Mouse (Mus musculus) cerebellum, postnatal 14 days (tissue): ENCODE results near the gene Herpud1.

Source experiments
- DNase-seq, 2 experiments: peaks; one replicate each; pipeline ENCODE4 v3.0.0; 2021; ENCODE audit warnings: mixed read lengths in 2 of 2

The Herpud1 gene

DNA sequence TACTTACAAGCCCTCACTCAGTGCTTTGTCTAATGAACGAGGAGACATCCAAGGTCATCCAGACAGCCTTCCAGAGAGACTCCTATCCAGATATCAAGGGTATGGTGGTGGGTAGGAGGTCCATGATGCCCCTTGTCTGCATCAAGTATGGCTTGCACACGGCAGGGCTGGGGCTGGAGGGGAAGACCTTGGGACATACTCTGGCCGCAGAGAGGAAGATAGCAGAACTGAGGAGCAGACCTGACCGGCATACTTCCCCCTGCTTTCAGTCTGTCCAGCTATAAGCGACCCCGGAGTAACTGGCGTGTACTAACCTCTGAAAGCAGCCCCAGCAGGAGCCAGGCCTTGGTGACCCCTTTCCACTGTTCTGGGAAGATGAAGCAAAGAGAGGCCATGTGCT lies 23.3 kb downstream of the Herpud1 start:
- no peak for DNase-seq

DNA sequence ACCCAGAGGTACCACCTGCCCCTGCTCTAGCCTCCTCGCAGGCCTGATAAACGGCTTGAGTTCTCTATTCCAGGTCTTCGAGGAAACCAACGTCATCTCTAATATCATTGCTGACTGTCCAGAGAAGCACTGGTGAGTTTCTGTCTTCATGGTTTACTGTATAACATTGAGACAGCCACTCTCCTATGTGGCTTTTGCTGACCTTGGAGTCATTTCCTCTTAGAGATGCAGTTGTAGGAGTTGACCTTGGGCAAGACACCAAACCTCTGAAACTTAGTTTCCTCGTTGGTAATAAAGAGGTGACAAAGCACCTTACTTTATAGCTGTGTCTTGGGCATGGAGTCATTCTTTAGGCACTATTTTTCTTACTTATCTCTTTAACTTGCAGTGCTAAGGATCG lies 26.3 kb downstream of the Herpud1 start:
- DNase-seq = no peak

DNA sequence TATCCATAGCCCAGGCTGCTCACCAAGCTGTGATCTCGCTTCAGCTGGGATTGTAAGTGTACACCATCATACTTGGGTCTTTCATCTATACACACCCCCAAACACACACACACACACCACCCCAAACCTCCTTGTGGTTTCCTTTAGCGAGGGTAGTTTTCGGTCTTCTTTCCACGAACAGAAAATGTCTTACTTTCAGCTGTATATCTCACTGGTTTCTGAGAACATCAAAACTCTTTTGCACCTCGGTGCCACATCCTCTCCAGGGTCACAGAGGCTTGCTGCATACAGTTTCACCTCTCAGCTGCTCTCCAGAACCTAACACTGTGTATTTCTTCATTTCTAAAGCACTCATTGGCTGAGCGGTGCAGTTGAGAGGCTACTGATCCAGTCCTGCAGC lies 27.3 kb downstream of the Herpud1 start:
- DNase-seq = no peak

DNA sequence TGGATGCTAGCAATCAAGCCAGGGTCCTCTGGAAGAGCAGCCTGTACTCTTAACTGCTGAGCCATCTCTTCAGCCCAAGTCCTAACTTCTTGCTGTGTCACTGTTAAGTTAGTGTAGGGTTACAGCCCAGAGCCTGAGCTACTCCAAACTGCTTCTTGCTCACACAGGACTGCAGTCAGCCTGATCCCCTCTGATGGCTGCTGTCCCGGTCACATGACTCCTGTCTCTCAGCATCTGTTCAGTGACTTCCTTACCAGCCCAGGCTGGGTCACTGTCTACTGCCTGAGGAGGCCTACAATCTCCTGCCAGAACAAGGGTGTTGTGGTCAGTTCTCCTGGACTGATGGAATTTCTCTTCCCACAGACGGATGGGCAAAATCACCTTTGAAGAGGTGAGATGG lies 29.0 kb downstream of the Herpud1 start:
- no peak for DNase-seq

DNA sequence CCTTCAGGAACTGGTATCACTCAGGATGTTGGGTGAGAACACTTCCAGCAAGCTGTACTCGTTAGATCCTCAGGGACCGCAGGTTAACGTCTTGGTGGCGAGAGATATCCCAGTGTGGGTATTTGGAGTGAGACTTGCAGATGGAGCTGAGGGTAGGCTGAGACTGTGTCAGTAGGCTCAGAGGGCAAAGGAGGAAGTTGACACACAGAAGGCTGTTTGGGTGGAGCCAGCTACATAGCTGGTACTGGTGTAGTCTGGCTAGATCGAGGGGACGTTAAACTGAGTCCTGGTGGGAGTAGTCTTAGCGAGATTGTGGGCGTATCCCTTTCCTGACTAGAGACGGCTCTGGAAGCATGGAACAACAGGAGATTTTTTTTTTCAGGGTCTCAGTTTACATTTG lies 31.8 kb downstream of the Herpud1 start:
- DNase-seq = no peak

DNA sequence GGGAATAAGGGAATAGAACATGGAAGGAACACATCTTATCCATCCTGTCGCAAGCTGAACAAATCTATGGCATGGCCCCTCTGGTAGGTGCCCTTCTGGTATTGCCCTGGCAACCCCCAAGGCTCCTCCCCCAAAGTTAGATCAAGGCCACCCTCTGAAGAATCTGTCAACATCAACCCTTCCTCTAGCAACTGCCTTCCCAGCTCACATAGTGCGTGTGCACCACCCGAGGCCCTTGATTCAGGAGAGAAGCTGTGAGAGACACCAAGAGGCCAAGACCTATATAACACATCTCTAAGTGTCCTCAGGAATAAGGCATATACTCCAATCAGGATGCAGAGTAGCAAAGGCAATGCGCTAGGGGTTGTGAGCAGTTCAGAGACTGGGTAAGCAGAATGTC lies 36.0 kb downstream of the Herpud1 start:
- no peak for DNase-seq

DNA sequence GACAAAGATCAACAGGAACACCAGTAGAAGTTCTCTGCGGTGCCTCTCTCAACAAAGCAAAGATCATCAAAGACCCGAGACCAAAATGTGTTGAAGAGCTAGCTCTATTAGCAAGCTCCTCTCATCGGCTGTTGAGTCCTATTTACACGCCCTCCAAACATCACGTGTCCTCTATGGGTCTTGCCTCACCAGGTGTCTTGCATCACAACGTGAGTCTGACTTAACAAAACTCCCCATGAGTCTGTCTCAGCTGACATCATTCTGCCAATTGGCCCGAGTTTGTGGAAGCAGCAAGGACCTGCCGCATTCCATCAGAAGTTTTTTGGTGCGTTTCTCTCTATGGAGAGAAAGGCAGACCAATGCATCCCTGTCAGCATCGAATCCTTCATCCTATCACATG lies 41.7 kb downstream of the Herpud1 start:
- no peak for DNase-seq

DNA sequence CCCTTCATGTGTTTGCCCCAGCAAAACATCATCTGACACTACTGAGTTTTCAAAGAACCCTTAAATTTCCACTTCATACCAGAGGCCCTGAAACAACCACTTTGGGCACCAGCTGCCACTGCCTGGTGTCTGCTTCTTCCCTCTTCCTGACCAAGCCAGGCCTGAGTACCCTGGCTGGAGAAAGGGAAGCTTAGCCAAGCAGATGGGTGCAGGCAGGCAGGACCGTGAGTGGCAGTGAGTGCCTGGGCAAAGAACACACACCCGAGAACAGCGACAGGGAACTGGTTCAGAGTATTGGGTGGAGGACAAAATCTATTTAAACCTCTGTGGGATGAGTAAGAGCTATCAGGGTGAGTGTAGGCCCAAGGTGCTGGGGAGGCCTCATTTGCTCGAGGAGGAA lies 42.2 kb downstream of the Herpud1 start:
- no peak for DNase-seq

DNA sequence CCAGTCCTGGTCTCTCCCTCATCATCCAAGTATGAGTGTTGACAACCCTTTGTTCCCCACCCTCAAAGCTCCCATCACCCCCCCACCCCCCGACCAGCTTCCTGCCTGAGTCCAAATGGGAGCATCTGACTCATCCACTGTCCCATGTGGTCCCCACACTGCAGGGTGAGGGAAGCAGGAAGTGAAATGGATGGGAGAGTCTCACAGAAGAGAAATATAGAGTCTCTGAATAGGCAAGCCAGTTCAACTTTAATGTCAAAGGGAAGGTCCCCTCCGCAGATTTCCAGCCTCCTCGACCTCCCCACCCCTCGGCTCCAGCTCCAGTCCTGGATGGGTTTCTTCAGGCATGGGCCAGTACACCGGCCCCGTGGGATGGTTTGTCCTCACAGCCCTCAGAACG lies 43.1 kb downstream of the Herpud1 start:
- no peak for DNase-seq

DNA sequence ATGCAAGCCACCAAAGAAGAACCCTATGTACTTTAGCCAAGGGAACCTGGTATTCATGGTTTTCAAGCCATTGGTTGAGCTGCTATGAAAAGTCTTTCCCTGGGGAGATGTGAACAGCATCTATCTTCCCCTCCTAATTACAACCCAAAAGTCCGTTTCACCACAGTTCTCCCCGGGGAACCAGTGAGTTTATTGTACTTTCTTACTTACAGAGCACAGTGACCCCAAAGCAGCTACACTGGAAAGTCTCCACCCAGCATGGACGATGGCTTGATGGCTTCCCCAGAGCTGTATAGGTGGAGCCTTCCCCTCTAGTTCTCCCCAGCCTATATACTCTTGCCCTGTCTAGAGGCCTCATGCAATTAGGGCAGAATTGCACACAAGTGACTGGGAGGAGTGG lies 46.0 kb downstream of the Herpud1 start:
- no peak for DNase-seq

DNA sequence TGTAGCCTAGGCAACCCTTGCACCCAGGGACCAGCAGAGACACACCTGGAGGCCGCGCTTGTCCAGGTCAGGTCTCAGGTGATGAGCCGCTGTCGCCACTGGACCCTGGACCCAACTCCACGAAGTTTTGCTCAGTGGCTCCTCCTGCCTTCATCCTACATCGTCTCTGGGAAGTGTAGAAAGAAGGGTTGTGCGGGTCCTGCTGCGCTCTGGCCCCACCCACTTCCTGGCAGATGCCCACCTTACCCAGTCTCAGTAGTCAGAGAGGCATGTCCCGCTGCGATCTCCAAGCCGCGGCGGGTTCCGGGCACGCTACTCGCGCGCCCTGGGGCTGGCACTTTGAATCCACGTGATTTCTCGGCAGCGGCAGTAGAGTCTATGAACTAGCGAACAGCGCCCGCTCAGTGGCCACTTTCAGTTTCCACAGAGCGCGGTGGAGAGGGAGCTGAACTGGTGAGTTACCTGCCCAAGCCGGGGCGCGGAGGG lies 47.8 kb downstream of the Herpud1 start, which contains the start of gene Nlrc5:
Gene Nlrc5 (plus strand): TSS at position 376 of the 486 bp plus-strand sequence.
- DNase-seq = peak; percentile 50 to 53

DNA sequence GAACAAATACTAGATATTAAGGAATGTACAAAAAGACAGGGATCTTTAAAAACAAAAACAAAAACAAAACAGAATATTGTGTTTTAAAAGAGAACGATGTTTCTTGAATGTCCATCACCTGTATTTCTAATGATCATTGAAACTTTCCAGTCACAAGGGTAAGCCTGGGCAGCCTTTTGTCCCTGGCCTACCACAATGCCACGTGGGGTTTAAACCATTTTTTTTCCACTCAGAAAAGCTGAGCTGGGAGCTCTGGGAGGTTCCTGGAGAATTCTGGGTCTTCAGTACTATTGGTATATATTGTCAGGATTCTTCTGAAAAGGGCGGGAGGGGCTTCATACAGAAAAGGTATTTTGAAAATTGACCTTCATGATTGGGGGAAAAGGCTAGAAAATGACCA lies 48.7 kb downstream of the Herpud1 start:
- DNase-seq = no peak

DNA sequence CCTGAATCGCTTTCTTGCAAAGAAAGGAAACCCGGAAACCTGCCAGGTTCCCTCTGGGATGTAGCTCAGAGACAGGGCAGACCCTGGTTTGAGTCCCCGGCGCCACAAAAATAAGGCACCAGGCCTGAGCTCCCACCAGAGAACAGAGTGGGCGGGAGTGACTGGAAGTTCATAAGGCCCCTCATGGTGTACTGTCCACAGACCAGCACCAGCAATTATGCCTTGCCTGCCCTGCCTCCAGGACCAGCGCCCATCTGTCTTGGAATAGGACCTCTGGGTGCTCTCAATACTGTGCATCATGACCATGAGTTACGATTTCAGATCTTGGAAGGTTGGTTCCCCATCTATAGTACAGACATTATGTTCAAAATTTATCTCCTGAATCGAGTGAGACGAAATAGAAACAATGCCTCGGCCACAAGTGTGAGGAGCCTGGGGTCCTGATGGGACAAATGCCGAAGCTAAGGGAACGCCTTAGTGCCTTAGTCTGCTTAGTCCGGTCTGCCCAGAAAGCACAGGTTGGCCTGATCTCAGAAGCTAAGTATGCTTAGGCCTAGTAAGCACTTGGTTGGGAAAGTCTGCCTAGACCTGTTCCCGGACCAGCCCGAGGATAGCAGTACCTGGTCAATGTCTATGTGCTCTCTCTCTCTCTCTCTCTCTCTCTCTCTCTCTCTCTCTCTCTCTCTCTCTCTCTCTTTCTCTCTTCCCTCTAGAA lies 49.3 kb downstream of the Herpud1 start:
- no peak for DNase-seq

DNA sequence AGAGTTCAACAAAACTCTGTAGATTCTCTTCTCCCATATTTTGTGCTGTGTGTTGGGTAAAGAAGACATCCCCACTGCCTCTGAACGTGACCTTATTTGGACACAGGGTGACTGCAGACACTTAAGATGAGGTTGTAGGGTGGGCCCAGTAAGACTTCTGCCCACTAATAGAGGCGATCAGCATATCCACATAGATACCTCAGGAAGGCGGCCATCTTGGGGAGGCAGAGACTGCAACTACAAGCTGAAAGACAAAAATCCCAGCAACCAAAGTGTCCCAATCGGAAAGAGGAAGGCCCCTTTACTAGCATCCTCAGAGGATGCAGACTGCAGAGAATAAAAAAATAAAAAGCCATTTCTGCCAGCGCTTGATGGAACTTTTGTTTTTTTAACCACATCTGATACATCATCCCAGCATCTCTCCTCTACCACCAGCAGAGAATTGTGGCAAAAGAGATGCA lies 49.9 kb downstream of the Herpud1 start:
- DNase-seq = no peak

DNA sequence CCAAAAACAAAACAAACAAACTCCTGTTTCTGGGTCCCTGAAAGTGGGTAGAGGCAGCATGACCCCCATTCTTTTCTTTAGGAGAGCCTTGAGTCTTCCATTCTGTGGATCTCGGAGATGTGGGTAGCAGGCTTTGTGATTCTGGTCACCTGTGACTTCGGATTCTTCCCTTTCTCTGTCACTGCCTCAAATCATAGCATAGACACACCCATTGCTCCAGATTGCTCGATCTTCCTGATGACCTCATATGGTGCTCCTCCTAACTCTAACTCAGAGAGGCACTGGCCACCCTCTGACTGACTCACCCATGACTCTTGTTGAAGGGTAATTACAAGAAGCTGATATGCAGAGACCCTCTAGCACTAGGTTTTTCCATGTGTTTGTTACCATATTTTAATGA lies 50.7 kb downstream of the Herpud1 start:
- DNase-seq = no peak

DNA sequence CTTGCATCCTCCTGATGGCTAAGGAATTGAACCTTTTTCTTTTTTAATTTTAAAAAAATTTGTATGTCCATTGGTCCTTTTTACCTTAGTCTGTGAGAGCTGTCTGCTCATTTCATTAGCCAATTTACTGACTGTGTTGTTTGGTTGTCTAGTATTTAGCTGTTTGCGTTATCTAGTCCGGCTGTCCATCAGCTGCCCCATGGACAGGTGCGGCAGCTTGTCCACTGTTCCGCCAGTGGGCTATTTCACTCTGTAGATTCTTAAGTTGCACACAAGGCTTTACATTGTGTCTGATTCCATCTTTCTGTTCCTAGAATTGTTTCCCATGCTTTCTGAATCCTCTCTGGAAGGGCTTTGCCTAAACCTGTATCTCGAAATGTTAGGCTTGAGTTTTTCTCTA lies 52.4 kb downstream of the Herpud1 start:
- no peak for DNase-seq

DNA sequence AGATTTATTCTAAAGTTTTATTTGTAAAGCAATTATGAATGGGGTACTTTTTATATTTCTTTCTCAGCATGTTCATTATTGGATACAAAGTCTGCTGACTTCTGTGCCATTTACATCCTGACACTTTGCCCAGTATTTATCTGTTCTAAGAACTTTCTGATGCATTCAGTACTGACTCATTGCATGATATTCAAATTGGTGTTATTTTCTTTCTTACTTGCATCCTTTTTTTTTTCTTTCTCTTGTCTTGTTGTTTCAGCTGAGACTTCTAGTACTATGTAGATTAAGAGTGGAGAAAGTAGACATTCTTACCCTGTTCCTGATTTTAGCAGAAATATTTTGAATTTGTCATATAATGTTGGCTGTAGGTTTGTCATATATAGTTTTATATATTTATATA lies 53.5 kb downstream of the Herpud1 start:
- no peak for DNase-seq

DNA sequence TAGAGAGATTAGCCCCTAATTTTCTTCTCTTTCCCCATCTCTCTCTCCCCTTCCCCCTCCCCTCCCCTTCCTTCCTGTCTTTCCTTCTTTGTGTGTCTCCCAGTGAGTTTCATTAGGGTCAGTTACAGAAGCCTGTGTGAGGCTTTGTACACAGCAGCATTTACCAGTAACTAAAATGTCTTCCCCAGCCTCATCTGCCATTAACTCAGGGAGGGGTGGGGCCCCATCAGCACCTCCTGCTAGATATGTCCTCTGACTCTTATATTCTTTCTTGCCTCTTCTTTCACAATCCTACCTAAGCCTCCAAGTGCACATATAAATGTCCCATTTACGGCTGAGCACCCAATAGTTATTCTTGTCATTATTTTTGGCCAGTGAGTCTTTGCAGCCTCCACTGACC lies 54.2 kb downstream of the Herpud1 start:
- DNase-seq = no peak

DNA sequence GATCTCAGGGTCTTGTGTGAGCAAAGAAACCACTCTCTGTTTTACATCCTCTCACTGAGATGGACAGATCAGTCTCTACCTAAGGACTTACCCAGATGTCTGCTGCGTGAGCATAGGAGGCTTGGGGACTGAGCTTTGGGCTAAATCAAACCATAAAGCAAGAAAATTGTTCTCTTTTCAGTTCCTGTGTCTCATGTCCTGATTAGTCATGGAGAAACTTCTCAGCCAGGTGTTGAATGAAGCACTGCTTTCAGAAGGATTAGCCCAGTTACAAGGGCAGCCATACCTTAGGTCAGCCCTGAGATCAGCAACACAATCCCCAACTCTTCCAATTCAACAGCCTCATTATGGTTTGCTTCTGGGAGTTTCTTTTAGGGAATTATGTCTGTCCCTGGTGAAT lies 55.4 kb downstream of the Herpud1 start:
- no peak for DNase-seq

DNA sequence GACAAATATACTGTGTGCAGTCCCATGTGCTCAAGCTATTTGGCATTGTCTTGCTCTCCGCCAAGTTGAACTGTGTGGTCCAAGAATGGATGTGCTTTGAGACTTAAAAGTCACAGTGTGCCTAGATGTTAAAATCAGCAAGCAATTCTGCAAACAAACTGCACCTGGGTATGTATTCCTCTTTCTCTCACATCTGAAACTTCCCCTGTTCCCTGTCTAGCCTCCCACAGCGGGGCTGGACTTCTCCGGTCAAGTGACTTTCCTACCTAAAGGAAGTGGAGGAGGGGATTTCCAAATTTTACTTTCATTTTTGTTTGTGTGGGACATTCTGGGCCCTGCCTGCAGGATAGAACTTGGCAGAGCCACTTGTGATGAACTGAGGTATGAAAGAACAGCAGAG lies 56.9 kb downstream of the Herpud1 start:
- DNase-seq = no peak

DNA sequence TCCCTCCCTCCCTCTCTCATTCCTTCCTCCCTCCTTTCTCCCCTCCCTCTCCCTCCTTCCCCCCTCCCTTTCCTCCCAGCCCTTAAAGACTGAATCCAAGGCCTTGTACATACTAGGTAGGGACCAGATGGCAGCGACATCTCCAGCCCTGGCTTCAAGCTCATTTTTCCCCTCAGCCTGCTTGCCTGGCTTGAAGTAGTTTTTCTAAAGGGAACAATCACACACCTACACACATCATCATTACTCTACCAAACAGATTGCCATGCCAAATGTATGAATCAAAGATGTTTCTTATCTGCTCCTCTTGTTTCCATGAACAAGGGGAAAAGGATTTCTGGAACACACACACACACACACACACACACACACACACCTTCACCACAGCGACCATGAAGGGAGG lies 58.2 kb downstream of the Herpud1 start:
- DNase-seq = no peak
